27 mouse cellular contexts compared by ENCODE assay signal in the genomic region with DNA sequence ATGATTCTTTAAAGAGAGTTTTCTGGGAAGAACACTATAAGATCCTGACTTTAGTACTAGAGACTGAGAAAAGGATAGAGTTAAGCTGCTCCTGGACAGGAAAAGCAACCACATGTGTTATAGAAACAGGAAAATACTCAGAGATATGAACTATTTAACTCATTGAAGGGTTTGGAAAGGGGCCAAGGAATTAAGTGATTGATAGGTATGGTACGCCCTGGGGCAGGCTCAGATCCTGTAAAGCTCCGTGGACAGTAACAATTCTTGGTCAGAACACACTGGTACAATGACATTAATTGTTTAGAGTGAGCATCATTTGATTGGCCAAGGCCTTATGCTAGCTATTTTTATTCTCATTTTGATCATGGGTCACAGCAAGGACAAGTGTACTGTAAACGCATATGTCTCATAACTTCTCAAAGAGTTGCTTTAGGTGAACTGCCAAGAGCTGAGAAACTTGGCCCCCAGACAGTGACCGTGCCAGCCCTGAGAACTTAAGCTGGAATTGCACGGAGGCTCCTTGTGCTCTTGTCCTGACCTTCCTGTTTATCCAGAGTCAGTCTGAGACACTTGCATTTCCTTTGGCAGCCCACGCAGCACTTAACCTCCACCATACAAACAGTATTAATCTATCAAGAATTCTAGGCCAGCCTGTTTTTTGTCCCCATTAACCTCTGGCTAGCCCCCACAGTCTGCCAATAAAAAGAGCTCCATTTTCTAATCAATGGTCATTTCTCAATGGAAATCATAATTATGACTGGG.
A peak's percentile ranks its signal among the peaks of the same experiment; 100 is the strongest.
DNase-seq lines count a peak whose midpoint lies in the region; ATAC-seq and TF ChIP-seq lines count a peak whose summit lies in the region.
"Had no signal": no experiment of that assay in that cellular context is flagged by ENCODE, and none has a peak within 500 bp of the region (broad histone marks: within the 10 kb centered on the region; RNA-seq: fewer than 3 reads in every experiment).

No protein-coding gene starts in this region.

- DNase-seq in adrenal gland, postnatal 14 days = peak; percentile 7
- no peak for DNase-seq in adrenal gland, adult 8-10 months
- DNase-seq in liver, adult 2 months (ENCODE audit: extremely low read depth, low read depth, low spot score) = peak; percentile 27
- DNase-seq in kidney, postnatal 4 days = peak; percentile 10 to 13
- no peak for DNase-seq in testis, postnatal 10 days (ENCODE audit: low spot score)
- DNase-seq: cerebellum, adult 2 months; cerebellum, postnatal 36 days; embryo, embryonic 11 days; gastrocnemius, postnatal 14 days; heart, adult 18-20 months; heart, postnatal 10 days; lung, adult 2 months; right cerebral cortex, adult 18-20 months; right cerebral cortex, postnatal 4 days; thymus, postnatal 25 days had no signal

- H3K79me2 ChIP-seq in liver, adult 2 months (ENCODE audit: control insufficient read depth, insufficient read depth, low read length) = no peaks in the 10 kb centered on the region

- H3K4me1 ChIP-seq in liver, adult 2 months (ENCODE audit: control insufficient read depth, insufficient read depth, low read length) = no peaks in the 10 kb centered on the region
- H3K4me1 ChIP-seq in liver, embryonic 12.5 days = no peaks in the 10 kb centered on the region
- peaks cover 6% of the 10 kb centered on the region; the same call in 1 of the 2 replicates for H3K4me1 ChIP-seq in kidney, embryonic 15.5 days
- H3K4me1 ChIP-seq: embryonic facial prominence, embryonic 15.5 days; heart, embryonic 12.5 days had no signal

- ATAC-seq in liver, embryonic 12.5 days = no peak
- peak; percentile 64 for ATAC-seq in kidney, embryonic 15.5 days (replicated peaks; ENCODE audit: low FRiP score)
- ATAC-seq: forebrain, embryonic 15.5 days; hindbrain, postnatal 0 days; intestine, embryonic 16.5 days had no signal

- H3K27ac ChIP-seq in liver, adult 2 months (replicated peaks; ENCODE audit: insufficient read depth, low read depth, low read length) = no peak overlapping the region
- H3K27ac ChIP-seq in liver, embryonic 12.5 days = no peak overlapping the region
- no peak overlapping the region for H3K27ac ChIP-seq in kidney, embryonic 15.5 days
- H3K27ac ChIP-seq: embryonic facial prominence, embryonic 15.5 days; forebrain, embryonic 15.5 days; hindbrain, embryonic 10.5 days; hindbrain, postnatal 0 days; layer of hippocampus, adult 2 months; midbrain, embryonic 10.5 days; neural tube, embryonic 15.5 days had no signal

- H3K4me2 ChIP-seq in liver, embryonic 12.5 days = no peak overlapping the region
- no peak overlapping the region for H3K4me2 ChIP-seq in kidney, embryonic 15.5 days
- H3K4me2 ChIP-seq: embryonic facial prominence, embryonic 15.5 days; forebrain, embryonic 15.5 days; heart, embryonic 12.5 days; liver, embryonic 11.5 days; neural tube, embryonic 15.5 days had no signal

- H3K27me3 ChIP-seq in liver, adult 2 months (ENCODE audit: control insufficient read depth, insufficient read depth, low read length) = no peaks in the 10 kb centered on the region
- H3K27me3 ChIP-seq in liver, embryonic 12.5 days (replicated peaks) = peaks cover 9% of the 10 kb centered on the region
- H3K27me3 ChIP-seq in kidney, embryonic 15.5 days = peaks cover 8% of the 10 kb centered on the region; the same call in 1 of the 2 replicates
- H3K27me3 ChIP-seq: forebrain, embryonic 15.5 days; neural tube, embryonic 15.5 days had no signal

- H3K36me3 ChIP-seq in liver, adult 2 months (ENCODE audit: control insufficient read depth, insufficient read depth, low read length) = no peaks in the 10 kb centered on the region
- H3K36me3 ChIP-seq in liver, embryonic 12.5 days = no peaks in the 10 kb centered on the region
- no peaks in the 10 kb centered on the region for H3K36me3 ChIP-seq in kidney, embryonic 15.5 days
- H3K36me3 ChIP-seq: embryonic facial prominence, embryonic 15.5 days; forebrain, embryonic 15.5 days; heart, embryonic 12.5 days; hindbrain, embryonic 10.5 days; midbrain, embryonic 10.5 days; neural tube, embryonic 15.5 days had no signal

- H3K9me3 ChIP-seq in liver, embryonic 12.5 days (replicated peaks) = no peaks in the 10 kb centered on the region
- H3K9me3 ChIP-seq in kidney, embryonic 15.5 days (replicated peaks) = no peaks in the 10 kb centered on the region
- H3K9me3 ChIP-seq: embryonic facial prominence, embryonic 15.5 days; forebrain, embryonic 15.5 days; heart, embryonic 12.5 days; hindbrain, embryonic 10.5 days; midbrain, embryonic 10.5 days; neural tube, embryonic 15.5 days had no signal

- no peak for TF ChIP-seq CTCF in liver, adult 2 months (IDR thresholded peaks at IDR 0.05; ENCODE audit: low read depth, low read length)

- no peak overlapping the region for H3K9ac ChIP-seq in liver, adult 2 months (ENCODE audit: low read depth, low read length)
- H3K9ac ChIP-seq in liver, embryonic 12.5 days = no peak overlapping the region
- no peak overlapping the region for H3K9ac ChIP-seq in kidney, embryonic 15.5 days
- H3K9ac ChIP-seq: embryonic facial prominence, embryonic 15.5 days; forebrain, embryonic 15.5 days; heart, embryonic 12.5 days; neural tube, embryonic 15.5 days had no signal

- TF ChIP-seq POLR2A in liver, adult 2 months (IDR thresholded peaks at IDR 0.05; ENCODE audit: extremely low read depth, insufficient read depth, low read length) = no peak

- 68% methylated on average over 6 of the region's 6 CpGs for WGBS in liver, adult 2 months
- WGBS in liver, embryonic 12.5 days (ENCODE audit: insufficient replicate concordance) = 44% methylated on average over 6 of the region's 6 CpGs
- WGBS in kidney, embryonic 15.5 days = 18% methylated on average over 6 of the region's 6 CpGs

- H3K4me3 ChIP-seq in liver, adult 2 months (ENCODE audit: insufficient read depth, low read depth, low read length) = no peak overlapping the region
- no peak overlapping the region for H3K4me3 ChIP-seq in liver, embryonic 12.5 days
- no peak overlapping the region for H3K4me3 ChIP-seq in kidney, embryonic 15.5 days (replicated peaks)
- H3K4me3 ChIP-seq: embryonic facial prominence, embryonic 15.5 days; forebrain, embryonic 15.5 days; heart, embryonic 12.5 days; hindbrain, embryonic 10.5 days; layer of hippocampus, adult 2 months; midbrain, embryonic 10.5 days; neural tube, embryonic 15.5 days had no signal

Comparison
In these comparisons a context has a peak if more than half of its experiments do, and no peak if none do; other contexts are left out.
1. DNase-seq: peak in adrenal gland, postnatal 14 days (single experiment), liver, adult 2 months (single experiment) and kidney, postnatal 4 days (2 of 2); none in adrenal gland, adult 8-10 months (single experiment) and testis, postnatal 10 days (single experiment).